Mouse (Mus musculus) liver, embryonic 14.5 days (tissue): ENCODE measurements around the gene Tfcp2. TPM values are rescaled to one million over a fixed set of nuclear protein-coding genes. Genes with fewer than 3 reads are reported as not detected.
A peak's percentile ranks its signal among the peaks of the same experiment; 100 is the strongest.

Experiments used
- ATAC-seq: fragments of 200-750 bp; cut with Nextera tagmentation; 2 replicates; pipeline ENCODE4 v1.8.0; 2017; ENCODE audit warnings: moderate number of reproducible peaks, mild to moderate bottlenecking, moderate library complexity; ENCODE audit not compliant: insufficient read depth
- DNase-seq, 3 experiments: peaks; one replicate each; pipeline ENCODE4 v3.0.0-alpha.2; 2012 to 2013; ENCODE audit warnings: low read depth in 3 of 3, low spot score in 3 of 3
- H3K27ac ChIP-seq: fragments of 300-500 bp; sonication (generic); 2 replicates; pipeline ENCODE4 v1.5.1; 2014; ENCODE audit warnings: moderate library complexity, mild to moderate bottlenecking, control low read depth, inconsistent platforms
- H3K27me3 ChIP-seq: fragments of 300-500 bp; sonication (generic); 2 replicates; pipeline ENCODE4 v1.6.1; 2014; ENCODE audit warnings: mild to moderate bottlenecking, low read length, moderate library complexity; ENCODE audit not compliant: control insufficient read depth, insufficient read depth
- H3K36me3 ChIP-seq: fragments of 300-500 bp; sonication (generic); replicated peaks from 2 replicates; pipeline ENCODE4 v1.6.1; 2014; ENCODE audit warnings: low read depth; ENCODE audit not compliant: control insufficient read depth, insufficient read depth
- H3K4me1 ChIP-seq, 2 experiments: fragments of 200-500 bp in 1 of 2; fragments of 300-500 bp in 1 of 2; sonication (generic) in 1 of 2; replicated peaks; 2 replicates each; pipeline ENCODE4 v1.6.1; 2012 to 2014; ENCODE audit warnings: antibody characterized with exemption in 1 of 2, inconsistent platforms in 1 of 2, low read length in 1 of 2; ENCODE audit not compliant: control insufficient read depth in 2 of 2, insufficient read depth in 2 of 2
- H3K4me2 ChIP-seq: fragments of 300-500 bp; sonication (generic); 2 replicates; pipeline ENCODE4 v1.6.1; 2014; ENCODE audit warnings: low read depth, mild to moderate bottlenecking, control low read depth, moderate library complexity
- H3K4me3 ChIP-seq, 2 experiments: fragments of 200-500 bp in 1 of 2; fragments of 300-500 bp in 1 of 2; sonication (generic) in 1 of 2; 2 replicates each; pipeline ENCODE4 v1.5.1; 2012 to 2014; ENCODE audit warnings: low read depth in 2 of 2, low read length in 2 of 2, mild to moderate bottlenecking in 2 of 2, control low read depth in 1 of 2, inconsistent platforms in 1 of 2, moderate library complexity in 1 of 2; ENCODE audit not compliant: insufficient read depth in 1 of 2
- H3K9ac ChIP-seq: fragments of 300-500 bp; sonication (generic); replicated peaks from 2 replicates; pipeline ENCODE4 v1.6.1; 2014; ENCODE audit warnings: mild to moderate bottlenecking, control low read depth, moderate library complexity
- H3K9me3 ChIP-seq: fragments of 300-500 bp; sonication (generic); 2 replicates; pipeline ENCODE4 v1.6.1; 2016; ENCODE audit warnings: low read length, mixed read lengths; ENCODE audit not compliant: control insufficient read depth
- CTCF ChIP-seq: IDR thresholded peaks from 2 replicates; pipeline ENCODE4 v1.5.1; 2016; ENCODE audit warnings: antibody characterized with exemption, low read depth, control low read depth
- EP300 ChIP-seq: IDR thresholded peaks from 2 replicates; pipeline ENCODE4 v1.6.1; 2016; ENCODE audit warnings: antibody characterized with exemption, low read depth
- WGBS: fragments of 180-500 bp; shearing (Covaris S2); extraction: QIAGEN DNeasy Blood & Tissue Kit; methylation state at CpG from one replicate; pipeline ENCODE4 v1.1.7; 2014; ENCODE audit not compliant: insufficient replicate concordance; 5-methylcytosine and 5-hydroxymethylcytosine counted together
- polyA plus RNA-seq, 2 experiments: library from polyadenylated mRNA; depleted of rRNA in 1 of 2; stranded (reverse) in 1 of 2; unstranded in 1 of 2; fragments of >200 nt; fragmentation: Nextera tagmentation in 1 of 2; extraction: Ambion mirVana in 1 of 2; gene quantifications; 2 replicates each; pipeline versions ENCODE4 v1.2.1 to v1.2.3; 2012 to 2014

Tfcp2 gene
- polyA plus RNA-seq, 2 experiments, result 2.5 to 2.6 TPM

DNA sequence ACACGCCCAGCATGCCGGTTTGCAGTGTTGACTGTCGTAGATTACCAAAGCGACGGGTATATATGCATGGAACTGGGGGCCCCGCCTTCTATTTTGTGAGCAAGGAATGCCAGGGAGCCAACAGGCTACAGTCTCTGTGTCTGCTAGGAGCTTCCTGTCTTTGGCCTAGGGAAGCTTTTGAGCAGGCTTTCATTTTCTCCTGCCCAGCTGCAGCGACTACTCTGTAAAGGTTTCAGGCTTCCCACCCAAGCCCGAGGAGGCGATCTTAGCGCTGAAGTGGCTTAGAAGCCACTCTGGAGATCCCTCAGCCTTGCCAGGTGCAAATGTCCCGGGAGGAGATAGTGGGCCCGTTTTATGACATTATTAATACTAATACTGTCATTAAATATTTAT lies 47.1 kb upstream of the Tfcp2 start:
- Histone ChIP-seq H3K4me2 (peak overlapping the region; percentile 72), H3K4me3 (peak overlapping the region; percentile 34 to 61), H3K9me3 (no peaks in the 10 kb centered on the region), H3K9ac (no peak overlapping the region), H3K27me3 (peaks cover 41% of the 10 kb centered on the region), H3K36me3 (no peaks in the 10 kb centered on the region), H3K4me1 (0 out of 4 replicates have a peak, but pooled peaks cover 0 to 2% of the 10 kb centered on the region in 2 experiments), H3K27ac (no peak overlapping the region)
- DNase-seq (no peak), ATAC-seq (no peak)
- under 1% methylated on average over 12 of the region's 12 CpGs for WGBS
- no peak for TF ChIP-seq CTCF
- no peak for TF ChIP-seq EP300

DNA sequence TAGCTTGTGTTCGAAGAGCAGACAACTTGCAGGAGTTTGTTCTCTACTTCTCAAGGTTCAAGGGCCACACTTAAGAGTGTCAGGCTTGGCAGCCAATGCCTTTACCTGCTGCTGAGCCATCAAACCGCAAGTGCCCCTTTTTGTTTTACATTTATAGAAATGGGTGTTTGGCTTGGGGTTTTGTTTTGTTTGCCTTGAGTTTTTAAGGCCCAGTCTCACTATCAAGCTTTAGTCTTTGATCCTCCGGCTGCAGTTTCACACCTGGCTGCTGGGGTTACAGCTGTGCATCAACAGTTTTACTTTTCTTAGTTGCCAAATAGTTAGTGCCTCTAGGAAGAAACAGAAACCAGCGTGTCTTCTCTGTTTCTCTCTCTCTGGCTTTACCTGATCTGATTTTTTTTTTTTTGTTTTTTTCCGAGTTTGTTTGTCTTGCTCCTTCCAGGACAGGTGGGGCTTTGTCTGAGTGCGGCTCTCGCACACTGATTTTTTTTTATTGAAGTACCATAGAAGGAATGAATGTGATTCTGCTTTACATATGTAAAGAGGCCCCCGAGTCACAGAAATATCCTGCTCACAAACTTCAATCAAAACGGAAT lies 46.6 kb upstream of the Tfcp2 start:
- TF ChIP-seq EP300, result no peak
- TF ChIP-seq CTCF, result no peak
- peak overlapping the region; percentile 72 for H3K4me2 ChIP-seq
- H3K27me3 ChIP-seq, result peaks cover 41% of the 10 kb centered on the region
- DNase-seq, result no peak
- ATAC-seq, result no peak
- 19% methylated on average over 9 of the region's 9 CpGs for WGBS
- H3K36me3 ChIP-seq, result no peaks in the 10 kb centered on the region
- peak overlapping the region in 1 of 2 experiments; percentile 61; a peak in 1 of 4 replicates for H3K4me3 ChIP-seq
- H3K27ac ChIP-seq, result no peak overlapping the region
- H3K9me3 ChIP-seq, result no peaks in the 10 kb centered on the region
- H3K9ac ChIP-seq, result no peak overlapping the region
- H3K4me1 ChIP-seq, result 0 out of 4 replicates have a peak, but pooled peaks cover 0 to 2% of the 10 kb centered on the region in 2 experiments

DNA sequence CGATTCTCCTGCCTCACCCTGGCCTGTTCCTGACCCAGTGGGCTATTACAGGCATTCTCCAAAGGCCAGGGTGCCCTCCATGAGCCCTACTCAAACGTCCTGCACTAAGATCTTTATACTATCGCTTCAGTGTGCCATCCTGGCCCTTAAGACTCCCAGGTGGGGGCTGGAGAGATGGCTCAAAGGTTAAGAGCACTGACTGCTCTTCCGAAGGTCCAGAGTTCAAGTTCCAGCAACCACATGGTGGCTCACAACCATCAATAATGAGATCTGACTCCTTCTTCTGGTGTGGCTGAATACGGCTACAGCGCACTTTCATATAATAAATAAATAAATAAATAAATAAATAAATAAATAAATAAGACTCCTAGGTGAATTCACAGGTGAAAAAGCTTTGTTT lies 41.0 kb upstream of the Tfcp2 start:
- H3K4me3 ChIP-seq, result no peak overlapping the region
- WGBS, result 66% methylated on average over 6 of the region's 6 CpGs
- no peaks in the 10 kb centered on the region for H3K9me3 ChIP-seq
- H3K9ac ChIP-seq, result no peak overlapping the region
- no peak overlapping the region for H3K4me2 ChIP-seq
- ATAC-seq (no peak), DNase-seq (no peak)
- H3K36me3 ChIP-seq, result no peaks in the 10 kb centered on the region
- no peaks in the 10 kb centered on the region for H3K4me1 ChIP-seq
- H3K27ac ChIP-seq, result no peak overlapping the region
- TF ChIP-seq CTCF, result no peak
- TF ChIP-seq EP300, result no peak
- peaks cover 4% of the 10 kb centered on the region for H3K27me3 ChIP-seq

DNA sequence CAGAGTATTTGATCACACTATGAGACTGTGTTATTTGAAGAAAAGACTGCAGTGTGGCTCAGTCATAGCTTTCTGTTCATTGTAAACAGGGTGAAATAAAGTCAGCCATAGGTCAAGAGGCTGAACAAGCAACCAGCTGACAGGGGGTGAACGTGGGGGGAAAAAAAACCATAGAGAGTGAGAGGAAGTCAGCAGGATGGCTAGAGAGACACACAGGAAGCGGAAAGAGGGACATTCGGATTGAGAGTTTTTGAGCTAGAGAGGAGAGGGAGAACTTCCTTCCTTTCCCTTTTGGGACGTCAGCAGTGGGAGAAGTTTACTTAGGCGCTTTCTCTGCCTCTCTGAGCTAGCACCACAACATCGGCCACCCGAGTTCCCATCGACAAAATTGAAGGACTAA lies 38.6 kb upstream of the Tfcp2 start:
- TF ChIP-seq EP300 (no peak), CTCF (no peak)
- H3K9me3 ChIP-seq, result no peaks in the 10 kb centered on the region
- H3K27me3 ChIP-seq, result no peaks in the 10 kb centered on the region; the same call in 1 of the 2 replicates
- no peaks in the 10 kb centered on the region for H3K4me1 ChIP-seq
- no peak overlapping the region for H3K27ac ChIP-seq
- no peak overlapping the region for H3K9ac ChIP-seq
- DNase-seq, result no peak
- ATAC-seq, result no peak
- H3K4me3 ChIP-seq, result no peak overlapping the region
- H3K36me3 ChIP-seq, result no peaks in the 10 kb centered on the region
- 38% methylated on average over 8 of the region's 8 CpGs for WGBS
- H3K4me2 ChIP-seq, result no peak overlapping the region

DNA sequence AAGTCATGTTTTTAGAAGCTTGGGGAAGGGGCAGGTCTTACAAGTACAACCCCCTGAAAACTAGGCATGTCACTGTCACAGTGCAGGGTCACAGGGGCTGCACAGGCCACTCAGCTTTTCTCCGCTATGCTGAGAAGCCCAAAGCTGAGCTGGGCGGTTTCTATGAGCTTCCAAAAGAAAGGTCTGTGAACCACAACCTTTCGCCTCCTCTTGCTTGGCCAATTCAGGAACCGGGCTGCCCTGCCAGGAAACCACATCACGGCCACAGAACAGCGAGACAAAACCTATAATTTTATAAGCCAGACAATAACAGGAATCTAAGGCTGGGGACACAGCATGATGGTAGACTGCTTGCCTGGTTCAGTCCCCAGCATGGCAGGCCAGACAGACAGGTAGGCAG lies 36.5 kb upstream of the Tfcp2 start:
- Histone ChIP-seq H3K9ac (no peak overlapping the region), H3K4me2 (no peak overlapping the region), H3K4me1 (no peaks in the 10 kb centered on the region), H3K9me3 (no peaks in the 10 kb centered on the region), H3K27me3 (no peaks in the 10 kb centered on the region; the same call in 1 of the 2 replicates), H3K4me3 (no peak overlapping the region), H3K27ac (no peak overlapping the region), H3K36me3 (no peaks in the 10 kb centered on the region)
- ATAC-seq (no peak), DNase-seq (no peak)
- no peak for TF ChIP-seq CTCF
- no peak for TF ChIP-seq EP300
- 25% methylated on average over 6 of the region's 6 CpGs for WGBS
